Mouse (Mus musculus): ENCODE results near the gene Hes1.

GRCm38 (mm10) chr16:30056906-30057305, 7.3 kb upstream of the Hes1 start:
- TF ChIP-seq CTCF (conservative IDR thresholded peaks at IDR 0.05; ENCODE audit: low read length) (no peak), POU5F1 (IDR thresholded peaks at IDR 0.05; ENCODE audit: borderline replicate concordance, low read length) (no peak), NANOG (IDR thresholded peaks at IDR 0.05; ENCODE audit: borderline replicate concordance, low read length) (no peak)
